Mouse (Mus musculus): Measurements from ENCODE around the gene Sult6b1. TPM values are rescaled to one million over a fixed set of nuclear protein-coding genes. Genes with fewer than 3 reads are reported as not detected.

Sult6b1 gene
- polyA plus RNA-seq, 1 experiment from 2014 or later, result not detected

DNA sequence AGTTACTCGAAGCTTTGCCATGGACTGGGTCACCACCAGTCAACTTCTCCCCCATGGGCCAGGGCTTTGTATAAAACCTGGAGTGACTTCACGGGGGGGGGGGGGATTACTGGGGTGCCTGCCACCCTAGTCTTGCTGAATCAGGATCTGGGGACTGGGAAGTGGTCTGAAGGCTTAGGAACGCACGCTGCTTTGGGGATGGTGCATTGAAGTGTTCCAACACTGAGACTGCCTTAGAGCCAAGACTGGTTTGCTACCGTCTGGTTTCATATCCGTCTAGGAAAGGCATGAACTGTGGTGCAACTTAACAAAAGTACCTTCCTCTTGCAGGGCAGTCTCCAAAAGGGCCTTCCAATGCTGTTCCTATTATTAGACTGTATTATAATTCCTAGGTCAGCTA, 10.9 kb upstream of the Sult6b1 start:
- Histone ChIP-seq H3K9ac (ENCODE audit: low read depth, low read length) (peak overlapping the region; percentile 82; the same call in 1 of the 2 replicates), H3K4me2 (ENCODE audit: low read length) (peak overlapping the region; percentile 83), H3K4me3 (ENCODE audit: low read length) (no peak overlapping the region; the same call in 1 of the 2 replicates), H3K9me3 (ENCODE audit: control insufficient read depth, low read length) (no peaks in the 10 kb centered on the region), H3K27ac (ENCODE audit: low read depth, low read length) (no peak overlapping the region; the same call in 1 of the 2 replicates), H3K36me3 (ENCODE audit: control insufficient read depth, insufficient read depth, low read length) (peaks cover 32% of the 10 kb centered on the region), H3K27me3 (replicated peaks; ENCODE audit: control insufficient read depth, insufficient read depth, low read length) (no peaks in the 10 kb centered on the region), H3K4me1 (ENCODE audit: control insufficient read depth, insufficient read depth, low read depth, low read length) (peaks cover 12% of the 10 kb centered on the region)
- no peak for ATAC-seq
- 35% methylated on average over 6 of the region's 6 CpGs for WGBS

- Histone ChIP-seq H3K4me1 (ENCODE audit: control insufficient read depth, insufficient read depth, low read depth, low read length) (peaks cover 12% of the 10 kb centered on the region), H3K36me3 (ENCODE audit: control insufficient read depth, insufficient read depth, low read length) (peaks cover 25% of the 10 kb centered on the region), H3K9me3 (ENCODE audit: control insufficient read depth, low read length) (no peaks in the 10 kb centered on the region), H3K27ac (ENCODE audit: low read depth, low read length) (peak overlapping the region; percentile 82), H3K4me2 (ENCODE audit: low read length) (peak overlapping the region; percentile 83), H3K9ac (ENCODE audit: low read depth, low read length) (peak overlapping the region; percentile 82), H3K27me3 (replicated peaks; ENCODE audit: control insufficient read depth, insufficient read depth, low read length) (no peaks in the 10 kb centered on the region), H3K4me3 (ENCODE audit: low read length) (peak overlapping the region; percentile 67)
- 3% methylated on average over 11 of the region's 11 CpGs for WGBS
- no peak for ATAC-seq
Measured at GRCm38 (mm10) chr17:78916899-78917298, 10.1 kb upstream of the Sult6b1 start.

DNA sequence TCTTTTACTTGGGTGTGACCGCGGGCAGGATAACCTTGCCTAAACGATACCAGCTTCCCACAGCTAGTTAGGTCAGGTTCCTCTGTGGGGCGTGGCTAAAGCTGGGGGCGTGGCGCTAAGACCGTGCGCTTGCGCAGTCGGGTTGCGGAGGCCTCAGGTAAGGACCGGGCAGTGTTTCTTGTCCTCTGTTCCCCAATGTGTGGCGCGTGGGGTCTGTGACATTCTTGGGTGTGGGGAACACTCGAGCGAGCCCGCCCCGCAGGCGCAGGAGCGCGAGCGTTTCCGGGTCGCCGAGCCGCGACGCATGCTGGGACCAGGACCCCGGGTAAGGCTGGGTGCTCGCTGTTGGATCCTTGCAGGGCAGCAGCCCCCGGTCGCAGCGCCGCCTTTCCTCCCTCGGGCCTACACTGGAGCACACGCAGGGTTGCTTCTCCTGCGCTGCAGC, 9.6 kb upstream of the Sult6b1 start, which contains the start of gene Cebpzos:
Gene Cebpzos, plus strand, starts transcription at position 132 of the 445 bp plus-strand sequence.
- Histone ChIP-seq H3K4me3 (ENCODE audit: low read length) (peak within 1 kb of the TSS; percentile 67), H3K36me3 (ENCODE audit: control insufficient read depth, insufficient read depth, low read length) (peaks cover 20% of the 10 kb centered on the region), H3K27ac (ENCODE audit: low read depth, low read length) (peak within 1 kb of the TSS; percentile 82), H3K4me1 (ENCODE audit: control insufficient read depth, insufficient read depth, low read depth, low read length) (peaks cover 12% of the 10 kb centered on the region), H3K4me2 (ENCODE audit: low read length) (peak within 1 kb of the TSS; percentile 83), H3K27me3 (replicated peaks; ENCODE audit: control insufficient read depth, insufficient read depth, low read length) (no peaks in the 10 kb centered on the region), H3K9ac (ENCODE audit: low read depth, low read length) (peak within 1 kb of the TSS; percentile 82), H3K9me3 (ENCODE audit: control insufficient read depth, low read length) (no peaks in the 10 kb centered on the region)
- ATAC-seq, result peak; percentile 97
- WGBS, result under 1% methylated on average over 37 of the region's 37 CpGs

DNA sequence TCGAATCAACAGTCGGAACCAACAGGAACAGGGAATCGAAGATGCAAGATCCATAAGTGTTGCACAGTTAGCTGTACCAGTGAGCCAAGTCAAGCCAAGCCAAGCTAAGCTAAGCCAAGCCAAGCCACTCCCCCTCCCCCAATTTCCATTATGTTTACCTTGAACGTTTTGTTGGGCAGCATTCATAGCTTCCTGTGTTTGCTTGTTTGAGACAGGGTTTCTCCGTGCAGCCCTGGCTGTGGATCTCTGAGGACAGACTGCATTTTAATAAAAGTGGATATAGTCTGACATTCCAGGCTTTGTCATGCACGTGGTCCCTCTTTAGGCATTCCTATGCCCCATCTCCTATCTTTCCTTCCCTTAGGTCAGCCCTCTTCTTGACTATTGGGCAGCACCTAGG, 9.0 kb upstream of the Sult6b1 start:
- Histone ChIP-seq H3K9me3 (ENCODE audit: control insufficient read depth, low read length) (no peaks in the 10 kb centered on the region), H3K4me3 (ENCODE audit: low read length) (peak overlapping the region; percentile 67), H3K27me3 (replicated peaks; ENCODE audit: control insufficient read depth, insufficient read depth, low read length) (no peaks in the 10 kb centered on the region), H3K4me2 (ENCODE audit: low read length) (peak overlapping the region; percentile 83), H3K4me1 (ENCODE audit: control insufficient read depth, insufficient read depth, low read depth, low read length) (peaks cover 12% of the 10 kb centered on the region), H3K9ac (ENCODE audit: low read depth, low read length) (peak overlapping the region; percentile 82), H3K36me3 (ENCODE audit: control insufficient read depth, insufficient read depth, low read length) (peaks cover 15% of the 10 kb centered on the region), H3K27ac (ENCODE audit: low read depth, low read length) (peak overlapping the region; percentile 75)
- WGBS, result 44% methylated on average over 6 of the region's 6 CpGs
- peak; percentile 37 for ATAC-seq

- no peak overlapping the region for H3K9ac ChIP-seq (ENCODE audit: low read depth, low read length)
- H3K36me3 ChIP-seq (ENCODE audit: control insufficient read depth, insufficient read depth, low read length), result peaks cover 6% of the 10 kb centered on the region; the same call in 1 of the 2 replicates
- H3K4me3 ChIP-seq (ENCODE audit: low read length), result no peak overlapping the region
- H3K9me3 ChIP-seq (ENCODE audit: control insufficient read depth, low read length), result no peaks in the 10 kb centered on the region
- WGBS, result 67% methylated on average over 3 of the region's 3 CpGs
- no peak overlapping the region for H3K4me2 ChIP-seq (ENCODE audit: low read length)
- no peak for ATAC-seq
- no peak overlapping the region for H3K27ac ChIP-seq (ENCODE audit: low read depth, low read length)
- peaks cover 12% of the 10 kb centered on the region for H3K4me1 ChIP-seq (ENCODE audit: control insufficient read depth, insufficient read depth, low read depth, low read length)
- no peaks in the 10 kb centered on the region for H3K27me3 ChIP-seq (replicated peaks; ENCODE audit: control insufficient read depth, insufficient read depth, low read length)
Measured at GRCm38 (mm10) chr17:78913921-78914320, 7.1 kb upstream of the Sult6b1 start.

DNA sequence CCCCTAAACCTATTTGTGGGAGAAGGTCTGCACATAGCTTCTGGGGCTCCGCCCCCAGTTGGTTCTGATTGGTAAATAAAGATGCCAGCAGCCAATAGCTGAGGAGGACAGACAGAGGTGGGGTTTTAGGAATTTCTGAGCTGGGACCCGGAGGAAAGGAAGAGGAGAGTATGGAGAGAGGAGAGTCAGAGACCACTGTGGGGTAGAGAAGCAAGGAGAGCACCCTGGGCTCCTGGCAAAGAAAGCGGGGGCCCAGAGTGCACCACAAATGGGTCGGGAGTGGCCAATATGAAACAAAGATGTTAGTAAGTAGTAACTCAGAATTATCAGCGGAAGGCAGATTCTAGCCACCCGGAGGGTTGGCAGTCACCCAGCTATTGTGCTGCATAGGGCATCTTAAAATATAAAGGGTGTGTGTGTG, 6.1 kb upstream of the Sult6b1 start:
- Histone ChIP-seq H3K4me1 (ENCODE audit: control insufficient read depth, insufficient read depth, low read depth, low read length) (peaks cover 12% of the 10 kb centered on the region), H3K4me3 (ENCODE audit: low read length) (peak overlapping the region; percentile 44), H3K27me3 (replicated peaks; ENCODE audit: control insufficient read depth, insufficient read depth, low read length) (no peaks in the 10 kb centered on the region), H3K9me3 (ENCODE audit: control insufficient read depth, low read length) (no peaks in the 10 kb centered on the region), H3K27ac (ENCODE audit: low read depth, low read length) (peak overlapping the region; percentile 36; the same call in 1 of the 2 replicates), H3K9ac (ENCODE audit: low read depth, low read length) (peak overlapping the region; percentile 50; the same call in 1 of the 2 replicates), H3K4me2 (ENCODE audit: low read length) (peak overlapping the region; percentile 55), H3K36me3 (ENCODE audit: control insufficient read depth, insufficient read depth, low read length) (no peaks in the 10 kb centered on the region)
- 23% methylated on average over 6 of the region's 6 CpGs for WGBS
- peak; percentile 74 for ATAC-seq

GRCm38 (mm10) chr17:78909374-78909773, 2.6 kb upstream of the Sult6b1 start:
- no peak overlapping the region for H3K4me2 ChIP-seq (ENCODE audit: low read length)
- no peak overlapping the region for H3K4me3 ChIP-seq (ENCODE audit: low read length)
- ATAC-seq, result no peak
- H3K27me3 ChIP-seq (replicated peaks; ENCODE audit: control insufficient read depth, insufficient read depth, low read length), result no peaks in the 10 kb centered on the region
- no peak overlapping the region for H3K9ac ChIP-seq (ENCODE audit: low read depth, low read length)
- 67% methylated on average over 2 of the region's 2 CpGs for WGBS
- H3K4me1 ChIP-seq (ENCODE audit: control insufficient read depth, insufficient read depth, low read depth, low read length), result no peaks in the 10 kb centered on the region
- no peaks in the 10 kb centered on the region for H3K36me3 ChIP-seq (ENCODE audit: control insufficient read depth, insufficient read depth, low read length)
- no peaks in the 10 kb centered on the region for H3K9me3 ChIP-seq (ENCODE audit: control insufficient read depth, low read length)
- H3K27ac ChIP-seq (ENCODE audit: low read depth, low read length), result no peak overlapping the region

DNA sequence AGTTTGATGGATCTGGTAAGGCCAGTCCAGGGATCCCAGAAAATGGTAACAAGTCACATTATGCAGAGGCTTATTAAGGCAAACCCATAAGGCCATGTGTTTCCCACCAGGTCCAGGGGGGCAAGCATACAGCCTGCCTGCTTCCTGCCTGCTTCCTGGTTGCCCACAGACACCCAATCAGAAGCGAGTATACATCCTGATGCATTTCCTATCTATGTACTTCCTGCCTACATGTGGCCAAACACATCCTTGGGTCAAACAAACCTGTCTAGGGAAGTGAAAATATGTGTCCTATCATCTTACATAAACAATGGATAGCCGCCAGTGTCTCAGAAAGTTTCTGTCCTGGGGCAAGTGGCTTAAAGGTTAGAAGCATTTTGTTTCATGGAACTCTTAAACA, 3.6 kb downstream of the Sult6b1 start:
- 96% methylated on average over 2 of the region's 2 CpGs for WGBS
- no peak overlapping the region for H3K9ac ChIP-seq (ENCODE audit: low read depth, low read length)
- no peaks in the 10 kb centered on the region for H3K4me1 ChIP-seq (ENCODE audit: control insufficient read depth, insufficient read depth, low read depth, low read length)
- H3K4me3 ChIP-seq (ENCODE audit: low read length), result no peak overlapping the region
- H3K4me2 ChIP-seq (ENCODE audit: low read length), result no peak overlapping the region
- no peak for ATAC-seq
- no peaks in the 10 kb centered on the region for H3K27me3 ChIP-seq (replicated peaks; ENCODE audit: control insufficient read depth, insufficient read depth, low read length)
- no peaks in the 10 kb centered on the region for H3K36me3 ChIP-seq (ENCODE audit: control insufficient read depth, insufficient read depth, low read length)
- H3K9me3 ChIP-seq (ENCODE audit: control insufficient read depth, low read length), result no peaks in the 10 kb centered on the region
- H3K27ac ChIP-seq (ENCODE audit: low read depth, low read length), result no peak overlapping the region

DNA sequence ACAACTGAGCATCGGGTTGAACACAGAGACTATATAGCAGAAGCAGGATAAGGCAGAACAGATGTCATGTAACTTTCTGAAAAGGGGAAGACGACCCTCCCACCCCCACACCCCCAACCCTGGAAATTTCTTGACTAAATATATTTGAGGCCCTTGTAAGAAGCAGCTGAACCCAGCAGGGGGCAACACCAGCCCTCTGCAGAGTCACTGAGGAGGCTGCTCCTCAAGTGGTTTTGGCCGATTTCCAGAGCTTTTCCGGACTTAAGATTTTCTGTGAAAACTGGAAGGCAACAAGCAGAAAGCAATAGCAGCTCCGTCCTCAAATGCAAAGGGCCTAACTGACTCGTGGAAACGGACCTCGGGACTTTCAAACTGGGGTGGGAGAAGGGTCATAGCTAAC, 11.4 kb downstream of the Sult6b1 start:
- 36% methylated on average over 8 of the region's 8 CpGs for WGBS
- no peak for ATAC-seq
- Histone ChIP-seq H3K36me3 (ENCODE audit: control insufficient read depth, insufficient read depth, low read length) (no peaks in the 10 kb centered on the region), H3K9me3 (ENCODE audit: control insufficient read depth, low read length) (no peaks in the 10 kb centered on the region), H3K27ac (ENCODE audit: low read depth, low read length) (no peak overlapping the region), H3K4me1 (ENCODE audit: control insufficient read depth, insufficient read depth, low read depth, low read length) (no peaks in the 10 kb centered on the region), H3K4me3 (ENCODE audit: low read length) (no peak overlapping the region), H3K9ac (ENCODE audit: low read depth, low read length) (no peak overlapping the region), H3K4me2 (ENCODE audit: low read length) (peak overlapping the region; percentile 31), H3K27me3 (replicated peaks; ENCODE audit: control insufficient read depth, insufficient read depth, low read length) (no peaks in the 10 kb centered on the region)

All from hindbrain, embryonic 16.5 days (tissue).